Mouse (Mus musculus) heart, postnatal 0 days (tissue): Measurements from ENCODE around the gene Ogfrl1.

Experiments used
- CTCF ChIP-seq: IDR thresholded peaks from 2 replicates; pipeline ENCODE4 v1.5.1; 2016; ENCODE audit warnings: antibody characterized with exemption, control low read depth, low read depth
- EP300 ChIP-seq: IDR thresholded peaks from 2 replicates; pipeline ENCODE4 v1.6.1; 2016; ENCODE audit warnings: antibody characterized with exemption, low read depth

DNA sequence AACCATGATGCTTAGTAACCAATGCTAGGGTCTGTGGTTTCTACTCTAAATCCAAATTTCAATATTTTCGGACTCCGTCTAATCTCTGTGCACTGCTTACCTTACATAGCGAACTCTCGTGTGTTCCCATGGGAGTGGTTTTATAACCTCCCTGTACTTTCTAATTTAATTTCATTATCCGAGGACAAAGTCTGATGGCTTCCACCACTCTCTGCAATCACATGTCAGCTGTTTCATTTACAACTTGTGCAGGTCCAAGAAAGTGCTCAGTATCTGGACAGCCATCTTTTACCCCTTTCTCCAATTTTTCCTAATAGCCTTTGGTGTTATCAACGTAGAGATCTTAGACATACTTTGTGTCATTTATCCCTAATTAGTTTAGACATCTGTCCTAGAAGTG is 44.7 kb downstream of the Ogfrl1 start:
- no peak for TF ChIP-seq CTCF
- no peak for TF ChIP-seq EP300
